Mouse (Mus musculus) forebrain, embryonic 13.5 days (tissue): ENCODE results near the gene Celf3. TPM values are rescaled to one million over a fixed set of nuclear protein-coding genes. Genes with fewer than 3 reads are reported as not detected.

Experiments
- ATAC-seq: fragments of 200-750 bp; cut with Nextera tagmentation; 2 replicates; pipeline ENCODE4 v1.8.0; 2017
- H3K27ac ChIP-seq: fragments of 300-500 bp; sonication (generic); 2 replicates; pipeline ENCODE4 v1.5.1; 2015; ENCODE audit warnings: inconsistent platforms, mild to moderate bottlenecking, moderate library complexity
- H3K27me3 ChIP-seq: fragments of 300-500 bp; sonication (generic); 2 replicates; pipeline ENCODE4 v1.6.1; 2015; ENCODE audit warnings: mild to moderate bottlenecking, inconsistent platforms
- H3K36me3 ChIP-seq: fragments of 300-500 bp; sonication (generic); 2 replicates; pipeline ENCODE4 v1.6.1; 2015; ENCODE audit warnings: mild to moderate bottlenecking, inconsistent platforms; ENCODE audit not compliant: poor library complexity, severe bottlenecking
- H3K4me1 ChIP-seq: fragments of 300-500 bp; sonication (generic); 2 replicates; pipeline ENCODE4 v1.6.1; 2015; ENCODE audit warnings: inconsistent platforms
- H3K4me2 ChIP-seq: fragments of 300-500 bp; sonication (generic); 2 replicates; pipeline ENCODE4 v1.6.1; 2015; ENCODE audit warnings: inconsistent platforms, mild to moderate bottlenecking, moderate library complexity
- H3K4me3 ChIP-seq: fragments of 300-500 bp; sonication (generic); 2 replicates; pipeline ENCODE4 v1.5.1; 2015; ENCODE audit warnings: mild to moderate bottlenecking, inconsistent platforms
- H3K9ac ChIP-seq: fragments of 300-500 bp; sonication (generic); 2 replicates; pipeline ENCODE4 v1.6.1; 2015; ENCODE audit warnings: mild to moderate bottlenecking, inconsistent platforms
- H3K9me3 ChIP-seq: fragments of 300-500 bp; sonication (generic); replicated peaks from 2 replicates; pipeline ENCODE4 v1.6.1; 2016; ENCODE audit warnings: inconsistent platforms
- WGBS: fragments of 180-500 bp; shearing (Covaris S2); methylation state at CpG from one replicate; pipeline ENCODE4 v1.1.7; 2015; 5-methylcytosine and 5-hydroxymethylcytosine counted together
- polyA plus RNA-seq: library from polyadenylated mRNA; unstranded; fragments of >200 nt; fragmentation: Nextera tagmentation; extraction: Ambion mirVana; gene quantifications from 2 replicates; pipeline ENCODE4 v1.2.1, GENCODE M21; 2015

Celf3 gene
- polyA plus RNA-seq, 1 experiment from 2014 or later = 320 TPM

DNA sequence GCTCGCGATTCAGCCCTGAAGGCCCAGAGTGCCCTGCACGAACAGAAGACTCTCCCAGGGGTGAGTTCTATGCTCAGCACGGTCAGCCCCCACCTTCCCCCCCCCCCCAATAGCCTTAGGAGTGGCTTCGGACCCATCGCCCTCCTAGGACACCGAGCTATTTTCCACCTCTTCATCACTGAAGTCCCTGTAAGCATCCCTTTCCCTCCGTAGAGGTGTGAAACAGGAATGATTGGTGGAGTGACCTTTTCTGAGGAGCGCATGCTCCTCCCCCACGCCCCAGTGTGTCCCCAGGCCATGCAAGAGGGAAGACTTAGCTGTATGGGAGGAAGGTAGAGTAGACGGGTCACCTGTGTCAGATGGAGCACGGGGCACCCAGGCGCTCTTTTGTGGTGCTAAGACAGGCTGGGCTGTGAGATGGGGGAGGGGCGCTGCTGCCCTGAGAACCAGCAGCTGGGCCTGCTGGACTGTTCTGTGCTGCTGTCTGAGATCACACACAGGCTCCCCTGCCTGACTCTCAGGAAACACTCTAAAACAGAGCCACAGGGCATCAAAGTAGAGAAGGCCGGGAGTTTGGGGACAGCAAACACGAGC, 2.3 kb downstream of the Celf3 start, which contains the start of gene Riiad1:
Gene Riiad1 (minus strand): TSS at position 51 of the 594 bp plus-strand sequence.
- H3K36me3 ChIP-seq = peaks cover 29% of the 10 kb centered on the region
- ATAC-seq = no peak
- H3K27ac ChIP-seq = peak within 1 kb of the TSS; percentile 88
- peak within 1 kb of the TSS; percentile 69 for H3K4me3 ChIP-seq
- H3K9ac ChIP-seq = peak within 1 kb of the TSS; percentile 92
- H3K4me2 ChIP-seq = peak within 1 kb of the TSS; percentile 79
- peaks cover 88% of the 10 kb centered on the region for H3K4me1 ChIP-seq
- H3K9me3 ChIP-seq = no peaks in the 10 kb centered on the region
- WGBS = 16% methylated on average over 16 of the region's 16 CpGs
- H3K27me3 ChIP-seq = no peaks in the 10 kb centered on the region

DNA sequence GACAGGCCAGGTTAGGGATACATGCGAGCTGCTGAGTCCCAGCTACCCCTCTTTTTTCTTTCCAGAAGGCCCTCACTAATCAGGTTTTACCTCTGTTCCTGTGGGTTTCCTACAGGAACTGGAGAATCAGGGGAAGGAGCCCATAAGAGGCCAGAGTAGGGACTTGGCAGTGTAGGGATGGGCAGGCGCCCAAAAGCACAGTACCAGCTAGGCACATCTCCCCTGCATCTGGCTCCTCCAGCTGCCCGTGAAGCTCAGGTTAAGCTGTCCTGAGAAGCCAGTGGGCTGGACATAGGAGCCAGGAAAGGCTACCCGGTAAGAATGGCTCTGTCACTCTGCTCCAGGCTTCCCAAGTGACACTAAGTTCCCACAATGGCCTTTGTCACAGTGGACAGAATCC, 3.3 kb downstream of the Celf3 start:
- Histone ChIP-seq H3K4me1 (peaks cover 92% of the 10 kb centered on the region), H3K27ac (no peak overlapping the region), H3K27me3 (no peaks in the 10 kb centered on the region), H3K36me3 (peaks cover 38% of the 10 kb centered on the region), H3K9ac (no peak overlapping the region), H3K4me2 (peak overlapping the region; percentile 79), H3K9me3 (no peaks in the 10 kb centered on the region), H3K4me3 (no peak overlapping the region)
- 57% methylated on average over 4 of the region's 4 CpGs for WGBS
- no peak for ATAC-seq

DNA sequence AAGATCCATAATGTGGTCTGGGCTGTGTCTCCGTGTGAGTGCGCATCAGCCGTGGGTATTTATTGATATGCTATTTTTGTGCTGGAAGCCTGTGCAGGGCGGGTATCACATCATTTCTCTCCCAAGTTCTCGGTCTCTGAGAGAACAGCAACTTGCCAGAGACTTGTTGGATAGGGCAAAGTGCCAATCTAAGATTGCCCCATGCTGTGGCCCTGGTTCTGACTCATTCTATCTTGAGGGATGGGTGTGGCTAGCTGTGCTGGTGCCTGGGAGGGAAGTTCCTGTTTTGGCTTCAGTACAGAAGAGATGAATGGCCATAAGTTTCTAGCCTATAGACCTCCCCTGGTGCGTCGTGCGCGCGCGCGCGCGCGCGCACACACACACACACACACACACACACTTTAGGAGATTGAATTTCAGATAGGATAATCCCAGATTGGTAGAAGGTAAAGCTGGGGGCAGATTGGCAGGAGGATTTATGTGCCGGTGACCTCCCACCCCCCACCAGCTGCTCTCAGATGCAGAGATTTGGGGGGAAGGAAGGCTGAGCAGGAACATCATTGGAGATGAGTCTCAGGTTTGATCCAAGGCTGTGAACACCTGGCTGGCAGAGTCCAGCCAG, 4.8 kb downstream of the Celf3 start:
- peaks cover 52% of the 10 kb centered on the region for H3K36me3 ChIP-seq
- H3K27me3 ChIP-seq = no peaks in the 10 kb centered on the region
- H3K9me3 ChIP-seq = no peaks in the 10 kb centered on the region
- peak overlapping the region; percentile 89 for H3K27ac ChIP-seq
- WGBS = 83% methylated on average over 17 of the region's 17 CpGs
- H3K4me1 ChIP-seq = peaks cover 93% of the 10 kb centered on the region
- 0 out of 2 replicates have a peak overlapping the region, but pooled peaks have one; percentile 3 for H3K9ac ChIP-seq
- H3K4me2 ChIP-seq = peak overlapping the region; percentile 57
- no peak overlapping the region for H3K4me3 ChIP-seq
- ATAC-seq = no peak

DNA sequence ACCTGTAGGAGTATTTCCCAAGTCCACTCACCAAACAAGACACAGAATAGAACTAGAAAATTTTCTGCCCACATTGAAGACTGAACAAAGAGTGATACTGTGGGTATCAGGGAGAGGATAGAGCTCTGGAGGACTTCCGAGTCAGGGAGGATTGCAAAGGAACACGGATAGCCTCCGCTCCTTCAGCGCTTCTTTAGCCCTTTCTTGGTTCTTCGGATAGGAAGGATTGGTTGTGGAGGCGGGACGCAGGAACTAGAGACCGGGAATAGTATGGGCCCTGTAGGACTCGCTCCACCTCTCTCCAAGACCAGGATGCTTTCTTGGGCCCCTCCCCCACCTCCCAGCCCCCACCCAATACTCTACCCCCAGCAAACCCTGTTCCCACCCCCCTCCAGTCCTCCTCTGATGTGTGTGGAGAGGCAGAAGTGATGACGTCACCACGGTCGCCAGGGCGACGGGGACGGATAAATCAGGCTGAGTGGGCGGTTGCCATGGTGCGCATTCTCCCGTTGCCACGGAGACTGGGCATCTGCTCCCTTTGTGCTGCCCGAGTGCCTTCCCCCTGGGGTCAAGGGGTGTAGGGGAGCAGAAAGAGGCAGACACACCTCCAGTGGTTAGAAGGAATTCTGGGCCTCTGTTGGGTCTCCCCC, 5.8 kb downstream of the Celf3 start:
- peak; percentile 94 for ATAC-seq
- Histone ChIP-seq H3K4me1 (peaks cover 93% of the 10 kb centered on the region), H3K4me2 (peak overlapping the region; percentile 57), H3K4me3 (peak overlapping the region; percentile 26), H3K9ac (peak overlapping the region; percentile 48; the same call in 1 of the 2 replicates), H3K27ac (peak overlapping the region; percentile 89), H3K27me3 (no peaks in the 10 kb centered on the region), H3K9me3 (no peaks in the 10 kb centered on the region), H3K36me3 (peaks cover 61% of the 10 kb centered on the region)
- 3% methylated on average over 18 of the region's 20 CpGs for WGBS

DNA sequence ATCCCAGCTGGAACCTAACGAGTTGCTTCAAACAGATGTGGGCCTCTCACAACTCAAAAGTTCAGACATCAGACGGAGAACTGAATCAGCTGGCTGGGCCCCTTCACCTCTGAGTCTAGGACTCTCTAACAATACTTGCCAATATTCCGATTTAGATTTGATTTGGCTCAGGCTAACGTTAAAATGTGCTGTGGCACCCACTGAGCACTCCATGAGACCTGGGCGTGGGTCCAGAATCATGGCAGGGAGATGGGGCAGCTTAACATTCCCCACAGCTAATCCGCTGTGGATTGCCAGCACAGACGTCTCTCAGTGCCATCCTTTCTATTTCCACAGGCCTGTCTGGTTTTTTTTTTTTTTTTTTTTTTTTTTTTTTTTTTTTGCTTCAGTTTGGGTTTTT, 7.8 kb downstream of the Celf3 start:
- Histone ChIP-seq H3K4me3 (no peak overlapping the region), H3K9ac (0 out of 2 replicates have a peak overlapping the region, but pooled peaks have one; percentile 43), H3K4me1 (peaks cover 86% of the 10 kb centered on the region), H3K9me3 (no peaks in the 10 kb centered on the region), H3K27me3 (no peaks in the 10 kb centered on the region), H3K36me3 (peaks cover 76% of the 10 kb centered on the region), H3K4me2 (peak overlapping the region; percentile 57; the same call in 1 of the 2 replicates), H3K27ac (peak overlapping the region; percentile 89)
- no peak for ATAC-seq
- 31% methylated on average over 7 of the region's 7 CpGs for WGBS

DNA sequence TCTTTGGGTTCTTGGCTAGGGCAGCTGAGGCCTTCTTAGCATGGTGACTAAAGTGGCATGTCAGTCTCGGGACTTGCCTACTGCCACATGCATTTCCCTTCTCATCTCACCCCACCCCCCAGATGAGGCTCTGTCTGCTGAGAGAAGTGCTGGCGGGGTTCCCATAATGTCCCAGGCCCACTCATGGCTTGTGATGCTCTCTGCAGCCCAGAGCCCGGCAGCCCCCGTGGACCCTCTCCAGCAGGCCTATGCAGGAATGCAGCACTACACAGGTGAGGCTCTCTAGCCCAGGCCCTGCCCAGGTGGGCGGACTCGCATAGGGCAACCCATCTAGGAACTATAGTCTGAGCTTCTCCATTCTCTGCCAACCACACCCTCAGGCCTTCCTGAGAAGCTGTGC, 9.5 kb downstream of the Celf3 start:
- Histone ChIP-seq H3K4me3 (no peak overlapping the region), H3K27me3 (no peaks in the 10 kb centered on the region), H3K27ac (peak overlapping the region; percentile 40; the same call in 1 of the 2 replicates), H3K4me2 (no peak overlapping the region), H3K9me3 (no peaks in the 10 kb centered on the region), H3K4me1 (peaks cover 76% of the 10 kb centered on the region), H3K9ac (no peak overlapping the region), H3K36me3 (peaks cover 75% of the 10 kb centered on the region)
- 82% methylated on average over 6 of the region's 6 CpGs for WGBS
- ATAC-seq = no peak

DNA sequence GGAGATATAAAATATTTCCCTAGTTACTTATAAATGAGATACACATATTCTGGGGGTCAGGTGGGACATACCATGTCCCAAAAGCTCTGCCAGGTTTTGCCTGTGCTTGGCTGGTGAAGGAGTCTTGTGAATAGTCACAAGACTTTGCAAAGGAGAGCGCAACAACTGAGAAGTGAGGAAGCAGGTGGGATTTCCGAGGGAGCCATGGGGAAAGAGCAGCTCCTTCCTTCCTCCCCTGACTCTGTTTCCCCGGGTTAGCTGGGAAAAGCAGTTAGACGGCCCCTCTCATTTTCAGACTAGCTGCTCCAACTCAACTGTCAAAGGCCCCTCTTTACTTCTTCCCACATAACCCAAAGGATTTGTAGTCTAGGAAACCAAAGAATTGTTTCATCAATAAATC, 19.1 kb downstream of the Celf3 start:
- H3K4me2 ChIP-seq = no peak overlapping the region
- H3K27ac ChIP-seq = no peak overlapping the region
- no peaks in the 10 kb centered on the region for H3K9me3 ChIP-seq
- no peak overlapping the region for H3K9ac ChIP-seq
- peaks cover 42% of the 10 kb centered on the region for H3K36me3 ChIP-seq
- H3K4me3 ChIP-seq = no peak overlapping the region
- no peaks in the 10 kb centered on the region for H3K27me3 ChIP-seq
- H3K4me1 ChIP-seq = no peaks in the 10 kb centered on the region
- 84% methylated on average over 4 of the region's 4 CpGs for WGBS
- no peak for ATAC-seq

DNA sequence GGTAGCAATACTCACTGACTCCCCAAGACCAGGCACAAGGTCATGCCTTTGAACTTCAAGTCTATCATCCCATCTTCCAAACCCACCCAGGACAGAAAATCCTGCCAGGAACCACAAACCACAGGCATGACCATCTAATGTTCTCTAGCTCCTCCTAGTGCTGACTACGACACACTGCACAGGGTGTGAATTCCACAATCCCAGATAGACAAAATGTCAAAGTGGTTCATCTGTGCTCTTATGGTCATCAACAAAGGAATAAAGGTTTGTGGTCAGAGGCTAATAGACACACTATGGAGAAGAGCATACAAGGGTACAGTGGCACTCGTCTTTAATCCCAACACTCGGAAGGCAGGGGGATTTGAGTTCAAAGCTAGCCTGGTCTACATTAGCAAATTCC, 24.1 kb downstream of the Celf3 start:
- Histone ChIP-seq H3K9ac (no peak overlapping the region), H3K27me3 (no peaks in the 10 kb centered on the region), H3K4me2 (no peak overlapping the region), H3K4me3 (no peak overlapping the region), H3K4me1 (no peaks in the 10 kb centered on the region), H3K27ac (no peak overlapping the region), H3K36me3 (peaks cover 59% of the 10 kb centered on the region), H3K9me3 (no peaks in the 10 kb centered on the region)
- WGBS = 74% methylated on average over 3 of the region's 3 CpGs
- ATAC-seq = peak; percentile 75

DNA sequence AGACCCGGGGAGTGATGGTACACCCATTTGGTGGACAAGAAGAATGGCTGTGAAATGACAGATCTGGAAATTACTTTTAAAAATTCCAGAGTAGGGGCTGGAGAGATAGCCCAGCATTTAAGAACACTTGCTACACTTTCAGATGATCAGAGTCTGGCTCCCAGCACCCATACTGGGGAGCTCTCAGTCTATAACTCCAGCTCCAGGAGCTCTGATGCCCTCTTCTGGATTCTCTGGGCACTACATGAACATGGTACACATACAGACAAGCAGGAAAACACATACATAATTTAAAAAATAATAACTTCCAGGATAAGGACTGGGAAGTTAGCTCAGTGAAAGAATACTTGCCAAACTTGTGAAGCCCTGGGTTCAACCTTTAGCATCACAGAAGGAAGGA, 28.6 kb downstream of the Celf3 start:
- Histone ChIP-seq H3K36me3 (peaks cover 62% of the 10 kb centered on the region), H3K4me2 (no peak overlapping the region), H3K27ac (no peak overlapping the region), H3K4me3 (no peak overlapping the region), H3K4me1 (no peaks in the 10 kb centered on the region), H3K9me3 (no peaks in the 10 kb centered on the region), H3K27me3 (no peaks in the 10 kb centered on the region), H3K9ac (no peak overlapping the region)
- WGBS = 98% methylated on average over 1 of the region's 1 CpGs
- ATAC-seq = no peak

DNA sequence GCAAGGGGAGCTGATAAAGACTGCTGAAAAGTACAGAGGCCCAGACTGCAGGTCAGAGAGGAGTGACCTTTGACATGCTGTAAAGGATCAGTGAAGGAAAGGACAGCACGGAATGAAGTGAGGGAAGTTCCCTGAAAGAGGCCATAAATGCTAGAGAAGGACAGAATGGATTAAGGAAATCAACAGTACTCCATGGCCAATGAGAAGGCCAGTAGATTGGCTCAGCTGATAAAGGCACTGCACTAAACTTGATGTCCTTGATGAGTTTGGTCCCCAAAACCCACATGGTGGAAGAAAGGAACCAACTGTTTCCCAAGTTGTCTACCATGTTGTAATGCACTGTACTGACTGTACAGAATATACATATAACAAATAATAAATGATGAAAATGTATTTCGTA, 48.6 kb downstream of the Celf3 start:
- ATAC-seq = no peak
- 83% methylated on average over 2 of the region's 2 CpGs for WGBS
- H3K27ac ChIP-seq = no peak overlapping the region
- no peaks in the 10 kb centered on the region for H3K27me3 ChIP-seq
- H3K4me2 ChIP-seq = no peak overlapping the region
- no peaks in the 10 kb centered on the region for H3K9me3 ChIP-seq
- peaks cover 29% of the 10 kb centered on the region; the same call in 1 of the 2 replicates for H3K36me3 ChIP-seq
- H3K4me3 ChIP-seq = no peak overlapping the region
- no peak overlapping the region for H3K9ac ChIP-seq
- no peaks in the 10 kb centered on the region for H3K4me1 ChIP-seq

DNA sequence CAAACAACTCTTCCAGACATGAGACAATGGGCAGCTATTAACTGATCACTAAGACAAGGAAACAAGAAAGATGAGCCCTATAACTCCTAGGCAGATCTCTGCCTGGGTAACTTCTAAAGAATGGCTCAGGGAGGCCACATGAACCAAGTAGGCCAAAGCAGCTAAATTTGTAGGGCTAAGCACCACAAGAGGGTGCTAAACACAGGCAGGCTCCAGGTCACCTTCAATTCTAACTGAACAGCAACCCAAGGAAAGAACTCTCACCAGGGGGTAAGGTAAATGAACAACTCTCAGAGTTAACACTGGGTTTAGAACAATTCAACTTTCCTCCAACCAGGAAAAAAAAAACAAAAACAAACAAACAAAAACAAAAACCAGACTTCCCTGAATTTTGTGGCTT, 55.9 kb downstream of the Celf3 start:
- H3K9me3 ChIP-seq = no peaks in the 10 kb centered on the region
- no peaks in the 10 kb centered on the region for H3K4me1 ChIP-seq
- no peak overlapping the region for H3K27ac ChIP-seq
- H3K27me3 ChIP-seq = no peaks in the 10 kb centered on the region
- H3K4me2 ChIP-seq = no peak overlapping the region
- no peak overlapping the region for H3K4me3 ChIP-seq
- no peak for ATAC-seq
- H3K36me3 ChIP-seq = peaks cover 16% of the 10 kb centered on the region; the same call in 1 of the 2 replicates
- no peak overlapping the region for H3K9ac ChIP-seq

DNA sequence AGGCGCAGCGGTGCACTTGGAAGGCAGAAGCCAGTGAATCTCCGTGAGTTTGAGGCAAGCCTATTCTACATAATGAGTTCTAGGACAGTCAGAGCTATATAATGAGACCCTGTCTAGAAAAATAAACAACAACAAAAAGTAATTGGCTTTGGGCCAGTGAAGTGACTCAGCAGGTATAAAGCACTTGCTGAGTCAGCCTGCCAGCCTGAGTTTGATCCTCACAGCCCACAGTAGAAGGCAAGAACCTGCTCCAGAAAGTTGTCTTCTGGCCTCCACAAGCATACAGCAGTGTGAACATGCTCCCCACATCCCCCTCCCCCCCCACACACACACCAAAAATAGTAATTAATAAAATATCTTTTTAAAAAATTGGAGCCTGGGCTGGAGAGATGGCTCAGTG, 59.1 kb downstream of the Celf3 start:
- no peak for ATAC-seq
- no peaks in the 10 kb centered on the region for H3K9me3 ChIP-seq
- no peaks in the 10 kb centered on the region for H3K27me3 ChIP-seq
- 86% methylated on average over 3 of the region's 3 CpGs for WGBS
- H3K4me2 ChIP-seq = no peak overlapping the region
- no peak overlapping the region for H3K9ac ChIP-seq
- H3K27ac ChIP-seq = no peak overlapping the region
- peaks cover 8% of the 10 kb centered on the region; the same call in 1 of the 2 replicates for H3K36me3 ChIP-seq
- H3K4me3 ChIP-seq = no peak overlapping the region
- no peaks in the 10 kb centered on the region for H3K4me1 ChIP-seq
